Mouse (Mus musculus): ENCODE measurements around the gene Ssx2ip.

Gene Ssx2ip

GRCm38 (mm10) chr3:146404311-146405201 is at the start of gene Ssx2ip:
TSS of gene Ssx2ip (plus strand) at chr3:146404642.
- DNase-seq (ENCODE audit: extremely low read depth, low read depth, low spot score), result no peak

DNA sequence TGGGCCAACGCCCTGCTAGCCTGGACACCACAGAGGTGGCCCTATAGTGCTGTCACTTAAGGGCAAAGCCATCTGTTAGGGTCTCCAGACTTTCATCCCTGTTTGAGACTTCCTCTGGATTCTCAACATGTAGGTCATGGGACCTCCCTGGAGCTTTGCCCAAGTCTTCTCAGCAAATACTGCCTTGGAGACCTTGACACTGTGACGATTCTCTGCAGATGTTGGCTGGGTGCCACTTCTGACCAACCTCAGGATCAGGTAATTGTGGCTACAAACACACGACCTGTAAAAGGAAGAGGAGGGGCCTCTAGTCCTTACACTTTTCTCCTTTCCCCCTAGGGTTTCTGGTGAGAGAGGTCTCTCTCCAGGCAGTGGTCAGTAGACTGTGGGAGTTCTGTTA is 49.3 kb upstream of the Ssx2ip start:
- DNase-seq (ENCODE audit: extremely low read depth, low read depth, low spot score), result no peak

DNA sequence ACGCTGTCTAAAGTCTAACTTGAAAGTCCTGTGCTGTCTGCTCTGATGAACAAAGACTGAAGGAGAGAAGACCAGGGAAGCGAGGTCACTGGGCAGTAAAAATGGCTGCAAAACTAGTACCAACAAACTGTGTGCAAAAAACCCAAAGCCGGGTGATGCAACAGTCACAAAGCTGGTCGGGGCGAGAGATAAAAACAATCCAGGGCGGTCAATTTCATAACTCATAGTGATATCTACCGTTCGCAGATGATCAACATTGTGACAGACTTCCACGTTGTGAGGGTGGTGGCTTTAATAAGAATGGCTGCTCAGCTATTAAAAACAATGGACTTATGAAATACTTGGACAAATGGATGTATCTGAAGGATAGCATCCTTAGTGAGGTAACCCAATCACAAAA is 39.0 kb upstream of the Ssx2ip start:
- no peak for DNase-seq (ENCODE audit: extremely low read depth, low read depth, low spot score)

DNA sequence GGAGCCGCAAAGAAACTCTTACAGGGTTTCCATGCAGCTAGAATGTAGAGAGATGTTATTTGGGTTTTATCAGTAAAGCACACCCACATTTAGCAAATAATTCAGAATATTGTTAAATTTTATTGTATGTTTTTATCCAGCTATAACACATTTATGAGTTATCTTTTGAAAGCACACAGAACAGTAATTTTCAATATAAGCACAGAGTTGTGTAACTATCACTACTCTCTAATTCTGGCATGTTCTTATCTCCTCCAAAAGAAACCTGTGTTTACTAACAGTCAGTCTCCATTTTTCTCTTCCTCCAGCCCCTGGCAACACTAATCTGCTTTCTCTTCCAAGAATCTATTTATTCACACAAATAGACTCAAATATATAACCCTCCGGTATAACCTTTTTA is 37.4 kb upstream of the Ssx2ip start:
- no peak for DNase-seq (ENCODE audit: extremely low read depth, low read depth, low spot score)

DNA sequence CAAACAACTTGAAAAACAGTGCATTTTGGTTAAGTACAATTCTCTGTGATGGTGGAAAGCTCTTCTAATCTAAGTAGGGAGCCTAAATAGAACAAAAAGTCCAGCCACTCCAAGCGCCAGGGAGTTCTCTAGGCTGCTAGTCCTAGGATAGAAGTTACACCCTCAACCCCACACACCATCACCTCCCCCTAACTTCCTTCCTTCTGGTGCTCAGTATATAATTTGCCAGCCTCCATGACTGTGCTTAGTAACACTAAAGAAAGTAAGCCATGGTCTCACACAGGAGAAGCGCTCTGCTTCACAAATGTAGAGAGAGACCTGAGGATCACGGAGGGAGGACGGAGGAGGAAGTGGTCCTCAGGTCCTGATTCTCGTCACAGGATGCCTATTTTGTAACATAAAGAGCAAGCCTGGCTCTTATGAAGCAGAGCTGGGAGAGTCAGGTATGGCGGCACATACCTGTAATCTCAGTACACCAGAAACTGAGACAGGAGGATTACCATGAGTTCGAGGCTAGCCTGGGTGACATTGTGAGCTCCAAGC is 33.8 kb upstream of the Ssx2ip start:
- DNase-seq (ENCODE audit: extremely low read depth, low read depth, low spot score), result no peak

DNA sequence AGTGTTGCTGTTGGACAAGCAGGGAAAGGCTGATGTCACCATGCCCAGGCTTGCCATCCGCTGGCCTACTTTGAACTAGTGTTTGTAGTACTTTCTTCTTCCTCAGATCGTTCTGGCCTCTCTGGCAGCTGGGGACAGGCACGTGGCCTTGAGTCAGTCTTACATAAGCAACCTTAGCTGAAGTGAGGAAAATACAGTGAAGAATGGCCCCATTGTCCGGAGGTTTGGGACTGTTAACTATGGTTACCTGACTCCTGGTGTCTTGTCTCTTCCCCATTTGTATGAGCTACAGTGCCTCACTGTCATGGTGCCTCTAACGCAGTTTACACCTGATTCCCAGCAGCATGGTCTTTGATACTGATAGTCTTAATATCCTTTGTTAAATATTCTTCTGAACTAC is 33.2 kb upstream of the Ssx2ip start:
- DNase-seq (ENCODE audit: extremely low read depth, low read depth, low spot score), result peak; percentile 39

DNA sequence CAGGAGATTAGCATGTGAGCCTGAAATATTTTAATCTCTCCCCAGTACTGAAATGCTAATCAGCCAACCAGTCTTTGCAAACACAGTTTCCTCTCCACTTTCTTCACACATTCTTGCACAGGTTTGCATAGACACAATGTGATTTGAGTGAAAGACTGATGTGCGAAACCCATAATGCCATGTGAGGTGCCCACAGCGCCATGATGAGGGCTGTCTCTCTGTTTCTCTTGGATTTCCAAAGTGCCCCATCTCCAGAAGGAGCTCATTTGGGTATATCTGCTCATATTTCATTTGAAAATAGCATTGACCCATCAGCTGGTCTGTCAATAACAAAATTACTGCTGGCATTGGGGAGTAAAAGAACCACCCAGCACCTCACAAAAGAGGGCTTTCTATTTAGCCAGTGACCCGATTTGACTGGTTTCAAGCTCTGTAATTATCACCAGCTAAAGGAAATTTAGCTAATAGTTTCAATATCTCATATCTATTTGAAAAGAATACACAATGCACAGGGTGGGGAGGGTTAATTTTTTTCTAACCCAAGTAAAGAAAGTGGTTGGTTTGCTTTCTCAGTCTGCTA is 29.8 kb upstream of the Ssx2ip start:
- DNase-seq (ENCODE audit: extremely low read depth, low read depth, low spot score), result no peak

- DNase-seq (ENCODE audit: extremely low read depth, low read depth, low spot score), result no peak
Observed at GRCm38 (mm10) chr3:146375224-146375657, 29.2 kb upstream of the Ssx2ip start.

- DNase-seq (ENCODE audit: extremely low read depth, low read depth, low spot score), result no peak
Observed at GRCm38 (mm10) chr3:146376337-146377130, 27.9 kb upstream of the Ssx2ip start.

GRCm38 (mm10) chr3:146377216-146377615 is 27.2 kb upstream of the Ssx2ip start:
- peak; percentile 74 for DNase-seq (ENCODE audit: extremely low read depth, low read depth, low spot score)

DNA sequence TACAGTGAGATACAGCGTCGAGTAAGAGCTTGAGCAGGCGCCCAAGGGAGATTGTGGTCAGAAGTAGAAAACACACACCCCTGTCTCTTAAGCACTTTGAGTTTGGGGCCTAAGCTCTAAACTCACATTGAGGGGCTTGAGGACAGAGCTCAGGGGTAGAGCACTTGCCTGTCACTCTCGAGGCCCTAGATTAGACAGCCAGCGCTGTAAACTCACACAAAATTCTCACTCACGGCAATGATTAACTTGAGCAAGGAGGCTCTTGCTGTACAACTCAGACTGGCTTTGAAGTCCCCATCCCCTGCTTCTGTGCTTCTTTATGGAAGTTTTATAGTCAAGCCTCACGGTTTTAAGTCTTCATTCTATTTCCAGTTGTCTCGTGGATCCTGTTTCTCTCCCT is 25.7 kb upstream of the Ssx2ip start:
- DNase-seq (ENCODE audit: extremely low read depth, low read depth, low spot score), result no peak

- no peak for DNase-seq (ENCODE audit: extremely low read depth, low read depth, low spot score)
Observed at GRCm38 (mm10) chr3:146379740-146380466, 24.5 kb upstream of the Ssx2ip start.

- no peak for DNase-seq (ENCODE audit: extremely low read depth, low read depth, low spot score)
Observed at GRCm38 (mm10) chr3:146380874-146381273, 23.6 kb upstream of the Ssx2ip start.

GRCm38 (mm10) chr3:146381471-146381870 is 23.0 kb upstream of the Ssx2ip start:
- no peak for DNase-seq (ENCODE audit: extremely low read depth, low read depth, low spot score)

GRCm38 (mm10) chr3:146386800-146387199 is 17.6 kb upstream of the Ssx2ip start:
- no peak for DNase-seq (ENCODE audit: extremely low read depth, low read depth, low spot score)

GRCm38 (mm10) chr3:146392656-146393321 is 11.7 kb upstream of the Ssx2ip start:
- DNase-seq (ENCODE audit: extremely low read depth, low read depth, low spot score), result no peak

DNA sequence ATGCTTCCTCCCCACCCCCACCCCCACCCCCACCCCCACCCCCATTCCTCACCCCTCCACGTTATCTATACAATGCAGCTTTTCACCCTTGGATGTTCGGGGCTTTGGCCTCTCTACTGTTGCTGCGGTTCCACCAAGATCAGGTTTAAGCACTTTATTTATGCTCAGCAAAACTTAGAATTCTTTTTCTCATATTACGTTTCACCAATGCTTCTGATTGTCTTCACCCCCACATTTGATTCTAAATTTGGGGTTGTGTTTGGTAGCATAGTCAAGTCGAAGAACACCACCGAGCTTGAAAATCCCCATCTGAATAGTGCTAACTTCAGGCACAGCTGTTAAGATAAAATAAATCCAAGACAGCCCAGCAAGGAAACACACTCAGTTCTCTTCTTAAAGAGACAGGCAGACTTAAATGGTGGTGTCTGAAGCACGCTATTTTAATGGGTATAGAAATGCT is 10.8 kb upstream of the Ssx2ip start:
- DNase-seq (ENCODE audit: extremely low read depth, low read depth, low spot score), result no peak

DNA sequence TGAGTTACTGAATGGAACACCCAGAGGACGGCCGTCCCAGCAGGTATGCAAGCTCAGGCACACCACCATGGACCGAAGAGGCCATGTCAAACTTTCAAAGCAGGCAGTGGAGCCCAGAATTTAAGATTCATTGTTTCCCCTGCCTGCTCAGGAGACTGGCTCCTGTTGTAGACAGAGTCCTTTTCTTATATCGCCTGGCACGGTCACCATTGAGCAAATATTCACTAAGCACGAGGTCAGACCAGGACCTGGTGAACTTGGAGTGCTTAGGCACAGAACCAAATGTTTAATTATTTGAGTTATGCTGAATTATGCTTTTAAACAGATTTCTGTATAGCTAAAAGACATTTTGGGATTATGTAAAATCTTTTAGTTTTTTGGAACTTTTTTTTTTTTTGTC is 8.2 kb upstream of the Ssx2ip start:
- no peak for DNase-seq (ENCODE audit: extremely low read depth, low read depth, low spot score)

DNA sequence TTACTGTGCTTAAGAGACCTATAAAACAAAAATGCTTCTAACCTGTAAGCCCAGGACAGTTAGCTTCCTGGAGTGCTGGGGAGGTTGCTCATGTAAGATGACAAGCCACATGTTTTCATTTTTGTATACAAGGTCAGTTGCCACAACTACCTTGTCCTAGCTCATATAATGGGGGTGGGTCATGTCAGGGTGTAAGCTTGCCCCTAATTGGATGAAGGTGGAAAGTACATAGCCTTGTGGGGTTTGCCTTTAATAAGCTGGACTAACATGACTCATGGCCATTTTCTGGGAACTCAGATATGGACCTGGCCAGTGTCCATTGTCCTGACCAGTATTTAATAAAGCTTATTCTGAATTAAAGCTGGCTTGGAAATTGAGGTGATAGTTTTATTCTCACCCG is 7.5 kb upstream of the Ssx2ip start:
- no peak for DNase-seq (ENCODE audit: extremely low read depth, low read depth, low spot score)

DNA sequence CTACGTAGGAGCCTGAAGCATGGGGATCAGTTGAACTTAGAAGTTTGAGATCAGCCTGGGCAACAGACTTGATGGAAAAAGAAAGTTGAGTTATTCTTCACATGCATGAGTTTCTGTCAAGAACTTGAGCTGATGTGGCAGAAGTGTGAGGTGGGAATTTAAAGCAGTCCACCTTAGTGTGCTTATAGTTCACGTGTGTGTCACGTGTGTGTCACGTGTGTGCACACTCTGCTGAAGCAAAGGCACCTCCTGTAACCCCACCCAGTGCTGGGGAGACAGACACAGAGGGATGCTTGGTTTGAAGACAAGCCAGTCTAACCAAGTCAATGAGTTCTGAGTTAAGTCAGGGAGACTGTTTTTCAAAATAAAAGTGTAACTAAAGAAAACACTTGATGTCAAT is 6.6 kb upstream of the Ssx2ip start:
- no peak for DNase-seq (ENCODE audit: extremely low read depth, low read depth, low spot score)
